8 mouse cellular contexts compared by ENCODE assay signal in genomic region chr1:43446089-43446533, GRCm38 (mm10). TPM values are rescaled to one million over a fixed set of nuclear protein-coding genes. Genes with fewer than 3 reads are reported as not detected.
DNase-seq lines count a peak whose midpoint lies in the region; ATAC-seq and TF ChIP-seq lines count a peak whose summit lies in the region.

No protein-coding gene starts in this region.

- H3K4me3 ChIP-seq in C2C12 (ENCODE audit: insufficient read depth, poor library complexity, severe bottlenecking): peak overlapping the region; percentile 60
- peak overlapping the region; percentile 96 for H3K4me3 ChIP-seq in heart, embryonic 10.5 days
- H3K4me3 ChIP-seq in lung, adult 2 months (replicated peaks; ENCODE audit: extremely low read depth, low read depth, low read length): peak overlapping the region; percentile 78
- H3K4me3 ChIP-seq in neural tube, embryonic 15.5 days (replicated peaks): peak overlapping the region; percentile 98
- H3K4me3 ChIP-seq in thymus, adult 2 months (ENCODE audit: control insufficient read depth, insufficient read depth, low read length): peak overlapping the region; percentile 89

- no peak for TF ChIP-seq CTCF in C2C12 (IDR thresholded peaks at IDR 0.05; ENCODE audit: control insufficient read depth, insufficient read depth, insufficient read length)
- no peak for TF ChIP-seq CTCF in lung, adult 2 months (IDR thresholded peaks at IDR 0.05; ENCODE audit: insufficient read depth, low read length)
- TF ChIP-seq CTCF in thymus, adult 2 months (IDR thresholded peaks at IDR 0.05; ENCODE audit: borderline replicate concordance, control insufficient read depth, extremely low read depth, insufficient read depth, low read length, poor library complexity): peak; percentile 51; the same call in 1 of the 2 replicates

- TF ChIP-seq POLR2A in lung, adult 2 months (IDR thresholded peaks at IDR 0.05; ENCODE audit: borderline replicate concordance, extremely low read depth, low read depth, low read length): no peak
- TF ChIP-seq POLR2A in thymus, adult 2 months (IDR thresholded peaks at IDR 0.05; ENCODE audit: control insufficient read depth, extremely low read depth, insufficient read depth, low read length, poor library complexity): no peak

- peak overlapping the region; percentile 98 for H3ac ChIP-seq in C2C12 (ENCODE audit: control insufficient read depth, insufficient read length, low read depth)

- H3K79me2 ChIP-seq in C2C12 (ENCODE audit: control insufficient read depth, insufficient read depth): peaks cover 52% of the 10 kb centered on the region

- H3K27ac ChIP-seq in heart, embryonic 10.5 days: peak overlapping the region; percentile 98
- H3K27ac ChIP-seq in neural tube, embryonic 15.5 days (replicated peaks): peak overlapping the region; percentile 90
- H3K27ac ChIP-seq in thymus, adult 2 months (ENCODE audit: control insufficient read depth, insufficient read depth, low read length): peak overlapping the region; percentile 17

- 0% methylated on average over 23 of the region's 44 CpGs for WGBS in heart, embryonic 10.5 days
- WGBS in lung, adult 2 months: under 1% methylated on average over 43 of the region's 44 CpGs
- WGBS in neural tube, embryonic 15.5 days: under 1% methylated on average over 41 of the region's 44 CpGs
- WGBS in thymus, adult 2 months: under 1% methylated on average over 43 of the region's 44 CpGs

- peak; percentile 74 for ATAC-seq in neural tube, embryonic 15.5 days (ENCODE audit: low FRiP score)

- H3K4me2 ChIP-seq in neural tube, embryonic 15.5 days: peak overlapping the region; percentile 89

- peaks cover 35% of the 10 kb centered on the region for H3K4me1 ChIP-seq in heart, embryonic 10.5 days
- H3K4me1 ChIP-seq in lung, adult 2 months (ENCODE audit: control insufficient read depth, insufficient read depth, low read length): peaks cover 10% of the 10 kb centered on the region; the same call in 1 of the 2 replicates
- peaks cover 36% of the 10 kb centered on the region for H3K4me1 ChIP-seq in neural tube, embryonic 15.5 days
- H3K4me1 ChIP-seq in thymus, adult 2 months (replicated peaks; ENCODE audit: control insufficient read depth, insufficient read depth, low read length): peaks cover 24% of the 10 kb centered on the region

- peaks cover 36% of the 10 kb centered on the region for H3K79me3 ChIP-seq in C2C12 (ENCODE audit: low read depth)

- peaks cover 3% of the 10 kb centered on the region for H3K36me3 ChIP-seq in C2C12 (ENCODE audit: control insufficient read depth, insufficient read depth)
- no peaks in the 10 kb centered on the region for H3K36me3 ChIP-seq in heart, embryonic 10.5 days
- H3K36me3 ChIP-seq in neural tube, embryonic 15.5 days: no peaks in the 10 kb centered on the region
- H3K36me3 ChIP-seq in thymus, adult 2 months (ENCODE audit: control insufficient read depth, insufficient read depth, low read length): no peaks in the 10 kb centered on the region

- peak overlapping the region; percentile 94 for H3K9ac ChIP-seq in neural tube, embryonic 15.5 days (replicated peaks)

- no peaks in the 10 kb centered on the region for H3K27me3 ChIP-seq in C2C12 (ENCODE audit: control insufficient read depth, insufficient read depth, insufficient read length)
- H3K27me3 ChIP-seq in heart, embryonic 10.5 days (ENCODE audit: insufficient read depth, poor library complexity, severe bottlenecking): no peaks in the 10 kb centered on the region
- H3K27me3 ChIP-seq in neural tube, embryonic 15.5 days (replicated peaks): no peaks in the 10 kb centered on the region
- H3K27me3 ChIP-seq in thymus, adult 2 months (ENCODE audit: control insufficient read depth, insufficient read depth, low read length): no peaks in the 10 kb centered on the region

- peak; percentile 70 to 71 for DNase-seq in adrenal gland, adult 18-20 months (ENCODE audit: low spot score in 2 of 2)
- DNase-seq in embryo, embryonic 9.5 days (ENCODE audit: extremely low spot score): peak; percentile 83
- DNase-seq in heart, embryonic 10.5 days (ENCODE audit: low spot score): peak; percentile 83
- DNase-seq in kidney, adult 9 months: peak; percentile 53
- DNase-seq in lung, adult 2 months: peak; percentile 59
- peak; percentile 73 for DNase-seq in thymus, adult 2 months

- H3K9me3 ChIP-seq in heart, embryonic 10.5 days: no peaks in the 10 kb centered on the region
- H3K9me3 ChIP-seq in neural tube, embryonic 15.5 days (replicated peaks): no peaks in the 10 kb centered on the region

TF ChIP-seq in C2C12, 6 proteins besides CTCF, POLR2A, EP300 and RAD21:
- TF ChIP-seq MYOG (IDR thresholded peaks at IDR 0.05; ENCODE audit: control insufficient read depth, extremely low read depth, insufficient read length): no peak
- no peak for TF ChIP-seq FOSL1 (IDR thresholded peaks at IDR 0.05; ENCODE audit: insufficient read depth, low read length, poor library complexity, severe bottlenecking)
- no peak for TF ChIP-seq MYOD1 (IDR thresholded peaks at IDR 0.05; ENCODE audit: control insufficient read depth, insufficient read length, low read depth)
- no peak for TF ChIP-seq CEBPB (IDR thresholded peaks at IDR 0.05; ENCODE audit: low read depth)
- no peak for TF ChIP-seq MAX (IDR thresholded peaks at IDR 0.05)
- TF ChIP-seq USF1 (IDR thresholded peaks at IDR 0.05; ENCODE audit: low read depth): no peak

RNA-seq across cellular contexts. Expression of gene Nck2, which starts 1.7 kb away (rescaled TPM):
- 18.0 TPM for polyA plus RNA-seq in C2C12 (2012; fragmentation: generic; extraction: Trizol)
- total RNA-seq in adrenal gland, adult 18-20 months (2021): 10 to 100 TPM; 28.6 to 30.8 TPM
- 30.4 and 37.0 TPM in 2 replicates for polyA plus RNA-seq in heart, embryonic 10.5 days (2016; fragmentation: Nextera tagmentation; extraction: Ambion mirVana)
- 39.1 and 43.4 TPM in 2 replicates for polyA plus RNA-seq in lung, adult 2 months (2012; rRNA removed)
- 31.0 and 36.6 TPM in 2 replicates for polyA plus RNA-seq in neural tube, embryonic 15.5 days (2015; fragmentation: Nextera tagmentation; extraction: Ambion mirVana)
- polyA plus RNA-seq in thymus, adult 2 months (2012; rRNA removed): 106 and 122 TPM in 2 replicates

Comparison
In these comparisons a context has a peak if more than half of its experiments do, and no peak if none do; other contexts are left out.
1. Peak in every context shown above with its lines: DNase-seq, ATAC-seq, H3K4me3 ChIP-seq and H3K27ac ChIP-seq.
2. H3K27ac ChIP-seq: peak in every context shown above with its lines; median percentile 98 in heart, embryonic 10.5 days; 90 in neural tube, embryonic 15.5 days; 17 in thymus, adult 2 months.